In genomic region chr5:44220430-44220829, GRCm38 (mm10) we compare ENCODE assay signal across 12 mouse cellular contexts. TPM values are rescaled to one million over a fixed set of nuclear protein-coding genes. Genes with fewer than 3 reads are reported as not detected.
DNase-seq lines count a peak whose midpoint lies in the region; ATAC-seq and TF ChIP-seq lines count a peak whose summit lies in the region.
"Had no signal": no experiment of that assay in that cellular context is flagged by ENCODE, and none has a peak within 500 bp of the region (broad histone marks: within the 10 kb centered on the region; RNA-seq: fewer than 3 reads in every experiment).

No protein-coding gene starts in this region.

- H3K4me3 ChIP-seq in CH12.LX (replicated peaks in 1 of 3; ENCODE audit: low read depth in 2 of 3, low read length in 2 of 3, poor library complexity in 1 of 3): no peak overlapping the region
- H3K4me3 ChIP-seq: limb, embryonic 13.5 days had no signal

- TF ChIP-seq CTCF in CH12.LX (conservative IDR thresholded peaks at IDR 0.05 in 1 of 2, IDR thresholded peaks at IDR 0.05 in 1 of 2; ENCODE audit: low read depth in 2 of 2, low read length in 2 of 2): no peak

- no peak overlapping the region for H3K4me2 ChIP-seq in CH12.LX (ENCODE audit: insufficient read depth, low read depth, poor library complexity, severe bottlenecking)
- H3K4me2 ChIP-seq: limb, embryonic 13.5 days; midbrain, embryonic 11.5 days had no signal

- H3K4me1 ChIP-seq in CH12.LX (ENCODE audit: control insufficient read depth in 1 of 2, insufficient read depth in 2 of 2): peaks cover 7 to 80% of the 10 kb centered on the region in 2 experiments; a peak in 3 of 4 replicates

- peaks cover 40% of the 10 kb centered on the region for H3K79me2 ChIP-seq in CH12.LX (replicated peaks; ENCODE audit: control insufficient read depth, extremely low read depth, insufficient read depth, poor library complexity, severe bottlenecking)

- TF ChIP-seq EP300 in CH12.LX (IDR thresholded peaks at IDR 0.05; ENCODE audit: low read length): peak; percentile 57

- no peaks in the 10 kb centered on the region for H3K27me3 ChIP-seq in CH12.LX (replicated peaks)
- H3K27me3 ChIP-seq: limb, embryonic 13.5 days had no signal

- in situ Hi-C loops in CH12.LX (cut with MboI; ENCODE audit: low pct_ligation_motif_present, low pct_unique_long_range_greater_than_20kb, low sequenced_read_pairs): loop anchor here (5.0 kb wide), 1 partner anchor 37 kb away; no protein-coding TSS in a partner anchor

- intact Hi-C loops in heart, postnatal 14 days (cut with DNase I): loop anchor here (5.0 to 10.0 kb wide), 2 partner anchors 52 to 1304 kb away; partner anchors contain the start of gene Med28

- no peak for TF ChIP-seq POLR2A in CH12.LX (IDR thresholded peaks at IDR 0.05; ENCODE audit: low read depth, low read length)

- H3K36me3 ChIP-seq in CH12.LX (replicated peaks in 1 of 2; ENCODE audit: control insufficient read depth in 1 of 2, insufficient read depth in 1 of 2, low read length in 1 of 2): peaks cover 4 to 53% of the 10 kb centered on the region in 2 experiments

- ATAC-seq in megakaryocyte, adult 5-6 weeks (ENCODE audit: poor library complexity, severe bottlenecking): peak; percentile 17; the same call in 1 of the 2 replicates

- no peak for TF ChIP-seq RAD21 in CH12.LX (IDR thresholded peaks at IDR 0.05; ENCODE audit: low read depth, low read length)

- no peak overlapping the region for H3K9ac ChIP-seq in CH12.LX (ENCODE audit: insufficient read depth, low read depth)
- H3K9ac ChIP-seq: limb, embryonic 13.5 days had no signal

- no peaks in the 10 kb centered on the region for H3K9me3 ChIP-seq in CH12.LX (replicated peaks; ENCODE audit: low read length)
- H3K9me3 ChIP-seq: limb, embryonic 13.5 days had no signal

- DNase-seq in heart, adult 11 months: peak; percentile 25
- no peak for DNase-seq in heart, postnatal 14 days
- DNase-seq in CH12.LX (ENCODE audit: extremely low read depth): peak; percentile 59
- DNase-seq in thymus, postnatal 0 days (ENCODE audit: low spot score): peak; percentile 92
- no peak for DNase-seq in kidney, postnatal 25 days
- DNase-seq in urinary bladder, postnatal 14 days (ENCODE audit: low spot score): no peak
- DNase-seq in kidney, postnatal 36 days: no peak
- DNase-seq: kidney, postnatal 4 days; lung, adult 2 months had no signal

- dilution Hi-C loops in CH12.LX (cut with MboI; ENCODE audit: extremely low pct_ligation_motif_present, extremely low pct_unique_long_range_greater_than_20kb, low sequenced_read_pairs): no loop called here

- H3K27ac ChIP-seq in CH12.LX (ENCODE audit: insufficient read depth, low read depth): no peak overlapping the region
- H3K27ac ChIP-seq: limb, embryonic 13.5 days had no signal

TF ChIP-seq in CH12.LX, 34 proteins besides CTCF, POLR2A, EP300 and RAD21:
- TF ChIP-seq MAZ (IDR thresholded peaks at IDR 0.05; ENCODE audit: low read depth, low read length) (no peak), NRF1 (IDR thresholded peaks at IDR 0.05; ENCODE audit: low read depth, low read length) (no peak), MXI1 (IDR thresholded peaks at IDR 0.05; ENCODE audit: low read depth, low read length) (peak; percentile 42; the same call in 1 of the 2 replicates), BHLHE40 (IDR thresholded peaks at IDR 0.05; ENCODE audit: low read depth, low read length) (no peak), JUND (conservative IDR thresholded peaks at IDR 0.05; ENCODE audit: low read depth, low read length) (no peak), POLR2AphosphoS2 (IDR thresholded peaks at IDR 0.05; ENCODE audit: low read depth, low read length) (no peak), SMC3 (IDR thresholded peaks at IDR 0.05; ENCODE audit: low read depth, low read length) (no peak), UBTF (IDR thresholded peaks at IDR 0.05; ENCODE audit: low read depth, low read length) (no peak), SIN3A (IDR thresholded peaks at IDR 0.05; ENCODE audit: low read length) (peak; percentile 75; the same call in 1 of the 2 replicates), MAFK (IDR thresholded peaks at IDR 0.05; ENCODE audit: insufficient replicate concordance, low read length) (no peak), MEF2A (IDR thresholded peaks at IDR 0.05; ENCODE audit: borderline replicate concordance, low read depth, low read length) (no peak; the same call in 1 of the 2 replicates), TCF12 (IDR thresholded peaks at IDR 0.05; ENCODE audit: low read depth, low read length) (peak; percentile 45; the same call in 1 of the 2 replicates), HCFC1 (IDR thresholded peaks at IDR 0.05; ENCODE audit: low read depth, low read length) (no peak), IRF4 (IDR thresholded peaks at IDR 0.05; ENCODE audit: low read depth, low read length) (0 out of 2 replicates have a peak, but pooled peaks have one; percentile 34), TBP (conservative IDR thresholded peaks at IDR 0.05; ENCODE audit: low read depth, low read length) (no peak), JUN (IDR thresholded peaks at IDR 0.05; ENCODE audit: insufficient read depth, low read depth, low read length) (no peak), GABPA (IDR thresholded peaks at IDR 0.05; ENCODE audit: insufficient replicate concordance, low read depth, low read length) (no peak), PAX5 (IDR thresholded peaks at IDR 0.05; ENCODE audit: low read length) (no peak), USF2 (conservative IDR thresholded peaks at IDR 0.05; ENCODE audit: low read depth, low read length) (no peak), MAX (IDR thresholded peaks at IDR 0.05; ENCODE audit: low read length) (no peak), ZKSCAN1 (IDR thresholded peaks at IDR 0.05; ENCODE audit: borderline replicate concordance, low read depth, low read length) (no peak), ZMIZ1 (IDR thresholded peaks at IDR 0.05; ENCODE audit: low read depth, low read length) (no peak), CHD2 (IDR thresholded peaks at IDR 0.05; ENCODE audit: low read length) (no peak), ZC3H11A (IDR thresholded peaks at IDR 0.05; ENCODE audit: low read depth, low read length) (no peak), ELF1 (IDR thresholded peaks at IDR 0.05; ENCODE audit: low read depth, low read length) (no peak), RCOR1 (conservative IDR thresholded peaks at IDR 0.05; ENCODE audit: low read depth, low read length) (no peak), E2F4 (IDR thresholded peaks at IDR 0.05; ENCODE audit: insufficient replicate concordance, low read depth, low read length) (no peak), CHD1 (IDR thresholded peaks at IDR 0.05; ENCODE audit: low read depth, low read length) (no peak), ZNF384 (IDR thresholded peaks at IDR 0.05; ENCODE audit: low read depth, low read length) (peak; percentile 92), ETS1 (conservative IDR thresholded peaks at IDR 0.05; ENCODE audit: low read depth, low read length) (0 out of 2 replicates have a peak, but pooled peaks have one; percentile 38), USF1 (IDR thresholded peaks at IDR 0.05; ENCODE audit: low read depth, low read length) (no peak), NELFE (IDR thresholded peaks at IDR 0.05; ENCODE audit: low read depth, low read length) (no peak), MYC (IDR thresholded peaks at IDR 0.05; ENCODE audit: low read depth, low read length) (no peak), KAT2A (IDR thresholded peaks at IDR 0.05; ENCODE audit: insufficient replicate concordance, low read length) (no peak)

RNA-seq across cellular contexts. Expression of gene Tapt1, which starts 6.0 kb away (rescaled TPM):
- 10 to 100 TPM; 23.4 to 23.9 TPM for total RNA-seq in heart, postnatal 14 days (2021)
- total RNA-seq in CH12.LX (2012; rRNA removed): 15.7 and 18.1 TPM in 2 replicates
- 40.8 and 42.5 TPM in 2 replicates for total RNA-seq in CH12.LX (2014; rRNA removed)
- polyA plus RNA-seq in CH12.LX (2012; ENCODE audit: insufficient read length, low read depth): 25.7 and 33.5 TPM in 2 replicates
- total RNA-seq in megakaryocyte, adult 5-6 weeks (2015): 30.1 and 31.8 TPM in 2 replicates
- total RNA-seq in megakaryocyte, adult 5-6 weeks (2017): 34.5 and 44.2 TPM in 2 replicates
- 104 and 126 TPM in 2 replicates for polyA plus RNA-seq in thymus, postnatal 0 days (2015; fragmentation: Nextera tagmentation; extraction: Ambion mirVana)

Comparison
In these comparisons a context has a peak if more than half of its experiments do, and no peak if none do; other contexts are left out.
1. DNase-seq: peak in heart, adult 11 months (single experiment), CH12.LX (single experiment) and thymus, postnatal 0 days (single experiment); none in heart, postnatal 14 days (0 of 2), kidney, postnatal 25 days (0 of 2), urinary bladder, postnatal 14 days (single experiment) and kidney, postnatal 36 days (0 of 2).